Mouse (Mus musculus) erythroid progenitor cell, adult 5-6 weeks (primary cell): ENCODE measurements around the gene Asb11. TPM values are rescaled to one million over a fixed set of nuclear protein-coding genes. Genes with fewer than 3 reads are reported as not detected.
A peak's percentile ranks its signal among the peaks of the same experiment; 100 is the strongest.

Source experiments
- ATAC-seq: replicated peaks from 2 replicates; pipeline ENCODE4 v1.8.0; 2016; ENCODE audit warnings: moderate number of reproducible peaks, mild to moderate bottlenecking, moderate TSS enrichment, inconsistent platforms; ENCODE audit not compliant: poor library complexity, low FRiP score, severe bottlenecking
- total RNA-seq, 2 experiments: library from RNA; stranded (forward) in 1 of 2; stranded (reverse) in 1 of 2; fragments of 150-400 nt in 1 of 2; fragments of 186-747, 209-891 nt in 1 of 2; gene quantifications; 2 replicates each; pipeline versions ENCODE4 v1.2.3 to v1.2.4; 2015 to 2017; ENCODE audit warnings: low replicate concordance in 2 of 2

The Asb11 gene
- total RNA-seq (2015; ENCODE audit: low replicate concordance) (0.72 TPM in 1 of 2 replicates, not detected in the other), total RNA-seq (2017; ENCODE audit: low replicate concordance) (0.51 TPM in 1 of 2 replicates, not detected in the other)

GRCm38 (mm10) chrX:164436709-164437108, at the start of gene Asb11:
TSS of gene Asb11 (plus strand) at chrX:164436994.
- ATAC-seq, result no peak

GRCm38 (mm10) chrX:164394091-164394490, 42.7 kb upstream of the Asb11 start:
- no peak for ATAC-seq

GRCm38 (mm10) chrX:164398456-164398855, 38.3 kb upstream of the Asb11 start:
- no peak for ATAC-seq

GRCm38 (mm10) chrX:164405080-164405649, 31.6 kb upstream of the Asb11 start:
- no peak for ATAC-seq

- no peak for ATAC-seq
Measured at GRCm38 (mm10) chrX:164406133-164407022, 30.4 kb upstream of the Asb11 start.

- ATAC-seq, result no peak
Measured at GRCm38 (mm10) chrX:164408301-164408927, 28.4 kb upstream of the Asb11 start.

GRCm38 (mm10) chrX:164410562-164410961, 26.2 kb upstream of the Asb11 start:
- ATAC-seq, result no peak

GRCm38 (mm10) chrX:164416803-164417202, 20.0 kb upstream of the Asb11 start:
- no peak for ATAC-seq

GRCm38 (mm10) chrX:164418008-164418407, 18.8 kb upstream of the Asb11 start:
- ATAC-seq, result no peak

GRCm38 (mm10) chrX:164419471-164419939, 17.3 kb upstream of the Asb11 start, which contains the start of gene Piga:
TSS of gene Piga (plus strand) at chrX:164419787.
- peak; percentile 97 for ATAC-seq

GRCm38 (mm10) chrX:164419955-164420354, 16.8 kb upstream of the Asb11 start:
- ATAC-seq, result peak; percentile 41

GRCm38 (mm10) chrX:164420518-164420917, 16.3 kb upstream of the Asb11 start:
- no peak for ATAC-seq

GRCm38 (mm10) chrX:164424821-164425220, 12.0 kb upstream of the Asb11 start:
- ATAC-seq, result peak; percentile 86

- ATAC-seq, result no peak
Measured at GRCm38 (mm10) chrX:164427295-164427694, 9.5 kb upstream of the Asb11 start.

- ATAC-seq, result no peak
Measured at GRCm38 (mm10) chrX:164428224-164428623, 8.6 kb upstream of the Asb11 start.

- no peak for ATAC-seq
Measured at GRCm38 (mm10) chrX:164430621-164431020, 6.2 kb upstream of the Asb11 start.

GRCm38 (mm10) chrX:164431133-164431532, 5.7 kb upstream of the Asb11 start:
- ATAC-seq, result no peak

- ATAC-seq, result no peak
Measured at GRCm38 (mm10) chrX:164431541-164431940, 5.3 kb upstream of the Asb11 start.

GRCm38 (mm10) chrX:164432682-164433081, 4.1 kb upstream of the Asb11 start:
- ATAC-seq, result no peak

GRCm38 (mm10) chrX:164439462-164439861, 2.7 kb downstream of the Asb11 start:
- no peak for ATAC-seq
